1 mouse cellular context compared by ENCODE assay signal in the genomic region with DNA sequence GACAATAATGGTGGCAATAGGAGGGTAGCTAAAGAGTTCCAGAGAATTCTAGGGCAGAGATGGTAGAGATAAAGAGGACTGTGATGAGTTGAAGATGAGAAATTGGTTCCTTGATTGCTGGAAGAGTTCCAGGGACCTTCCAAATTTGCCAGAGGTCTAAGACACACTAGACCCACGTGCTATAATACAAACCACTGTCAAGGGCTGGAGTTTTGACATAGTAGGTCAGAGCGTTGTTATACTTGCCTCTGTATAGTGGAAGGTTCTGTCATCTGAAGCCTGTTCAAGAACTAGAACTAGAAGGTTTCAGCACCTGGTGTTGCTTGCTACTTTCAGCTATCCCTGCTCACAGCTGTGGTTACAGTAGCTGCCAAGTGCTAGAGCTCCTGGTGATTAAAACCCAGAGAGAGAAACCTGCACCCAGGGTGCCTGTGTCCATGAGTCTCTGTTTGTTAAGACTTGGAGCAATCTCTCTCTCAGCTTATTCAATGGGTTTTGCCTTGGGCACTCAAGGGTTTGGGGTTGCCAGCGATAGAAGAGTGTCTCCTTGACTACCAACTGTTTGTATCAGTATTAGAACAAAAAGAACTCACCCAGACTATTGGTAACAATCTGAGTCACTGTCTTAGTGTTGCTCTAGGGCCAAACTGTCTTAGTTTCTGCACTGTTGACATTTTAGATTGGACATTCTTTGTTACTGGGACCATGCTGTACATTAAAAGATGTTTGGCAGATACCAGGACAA.
TF ChIP-seq lines count a peak whose summit lies in the region.

No protein-coding gene starts in this region.

TF ChIP-seq in CH12.LX, 34 proteins besides CTCF, POLR2A, EP300 and RAD21:
- TF ChIP-seq MAZ (IDR thresholded peaks at IDR 0.05; ENCODE audit: low read depth, low read length) (no peak), ZNF384 (IDR thresholded peaks at IDR 0.05; ENCODE audit: low read depth, low read length) (no peak), NRF1 (IDR thresholded peaks at IDR 0.05; ENCODE audit: low read depth, low read length) (no peak), MAFK (IDR thresholded peaks at IDR 0.05; ENCODE audit: insufficient replicate concordance, low read length) (no peak), CHD1 (IDR thresholded peaks at IDR 0.05; ENCODE audit: low read depth, low read length) (no peak), MYC (IDR thresholded peaks at IDR 0.05; ENCODE audit: low read depth, low read length) (peak; percentile 82; the same call in 1 of the 2 replicates), ZMIZ1 (IDR thresholded peaks at IDR 0.05; ENCODE audit: low read depth, low read length) (no peak), TCF12 (IDR thresholded peaks at IDR 0.05; ENCODE audit: low read depth, low read length) (peak; percentile 80), MEF2A (IDR thresholded peaks at IDR 0.05; ENCODE audit: borderline replicate concordance, low read depth, low read length) (peak; percentile 57; the same call in 1 of the 2 replicates), BHLHE40 (IDR thresholded peaks at IDR 0.05; ENCODE audit: low read depth, low read length) (peak; percentile 26; the same call in 1 of the 2 replicates), ZC3H11A (IDR thresholded peaks at IDR 0.05; ENCODE audit: low read depth, low read length) (no peak), UBTF (IDR thresholded peaks at IDR 0.05; ENCODE audit: low read depth, low read length) (no peak), RCOR1 (conservative IDR thresholded peaks at IDR 0.05; ENCODE audit: low read depth, low read length) (no peak), POLR2AphosphoS2 (IDR thresholded peaks at IDR 0.05; ENCODE audit: low read depth, low read length) (no peak), SIN3A (IDR thresholded peaks at IDR 0.05; ENCODE audit: low read length) (no peak; the same call in 1 of the 2 replicates), CHD2 (IDR thresholded peaks at IDR 0.05; ENCODE audit: low read length) (0 out of 2 replicates have a peak, but pooled peaks have one; percentile 13), PAX5 (IDR thresholded peaks at IDR 0.05; ENCODE audit: low read length) (no peak), E2F4 (IDR thresholded peaks at IDR 0.05; ENCODE audit: insufficient replicate concordance, low read depth, low read length) (no peak), ETS1 (conservative IDR thresholded peaks at IDR 0.05; ENCODE audit: low read depth, low read length) (peak; percentile 44; the same call in 1 of the 2 replicates), JUN (IDR thresholded peaks at IDR 0.05; ENCODE audit: insufficient read depth, low read depth, low read length) (no peak), MAX (IDR thresholded peaks at IDR 0.05; ENCODE audit: low read length) (peak; percentile 76), HCFC1 (IDR thresholded peaks at IDR 0.05; ENCODE audit: low read depth, low read length) (no peak), MXI1 (IDR thresholded peaks at IDR 0.05; ENCODE audit: low read depth, low read length) (peak; percentile 67), USF2 (conservative IDR thresholded peaks at IDR 0.05; ENCODE audit: low read depth, low read length) (no peak), GABPA (IDR thresholded peaks at IDR 0.05; ENCODE audit: insufficient replicate concordance, low read depth, low read length) (no peak), JUND (conservative IDR thresholded peaks at IDR 0.05; ENCODE audit: low read depth, low read length) (peak; percentile 45; the same call in 1 of the 2 replicates), ELF1 (IDR thresholded peaks at IDR 0.05; ENCODE audit: low read depth, low read length) (no peak; the same call in 1 of the 2 replicates), KAT2A (IDR thresholded peaks at IDR 0.05; ENCODE audit: insufficient replicate concordance, low read length) (no peak), IRF4 (IDR thresholded peaks at IDR 0.05; ENCODE audit: low read depth, low read length) (peak; percentile 53), ZKSCAN1 (IDR thresholded peaks at IDR 0.05; ENCODE audit: borderline replicate concordance, low read depth, low read length) (peak; percentile 21; the same call in 1 of the 2 replicates), NELFE (IDR thresholded peaks at IDR 0.05; ENCODE audit: low read depth, low read length) (0 out of 2 replicates have a peak, but pooled peaks have one; percentile 28), TBP (conservative IDR thresholded peaks at IDR 0.05; ENCODE audit: low read depth, low read length) (no peak)
